Mouse (Mus musculus) lung, postnatal 0 days (tissue): ENCODE data around the gene Kcnj8. TPM values are rescaled to one million over a fixed set of nuclear protein-coding genes. Genes with fewer than 3 reads are reported as not detected.
A peak's percentile ranks its signal among the peaks of the same experiment; 100 is the strongest.

Experiments used
- ATAC-seq: fragments of 200-750 bp; cut with Nextera tagmentation; 2 replicates; pipeline ENCODE4 v1.8.0; 2017; ENCODE audit warnings: moderate library complexity
- DNase-seq: peaks from one replicate; pipeline ENCODE4 v3.0.0-alpha.2; 2016; ENCODE audit warnings: low spot score
- H3K27ac ChIP-seq: fragments of 300-500 bp; sonication (generic); 2 replicates; pipeline ENCODE4 v1.5.1; 2014; ENCODE audit warnings: antibody characterized with exemption, mild to moderate bottlenecking, low read length, mixed read lengths
- H3K27me3 ChIP-seq: fragments of 300-500 bp; sonication (generic); replicated peaks from 2 replicates; pipeline ENCODE4 v1.6.1; 2014; ENCODE audit warnings: low read length, mixed read lengths; ENCODE audit not compliant: insufficient read depth
- H3K36me3 ChIP-seq: fragments of 300-500 bp; sonication (generic); 2 replicates; pipeline ENCODE4 v1.6.1; 2014; ENCODE audit warnings: low read length, mixed read lengths; ENCODE audit not compliant: insufficient read depth
- H3K4me1 ChIP-seq: fragments of 300-500 bp; sonication (generic); 2 replicates; pipeline ENCODE4 v1.6.1; 2014; ENCODE audit warnings: antibody characterized with exemption, low read depth, low read length, mixed read lengths; ENCODE audit not compliant: insufficient read depth
- H3K4me2 ChIP-seq: fragments of 300-500 bp; sonication (generic); replicated peaks from 2 replicates; pipeline ENCODE4 v1.6.1; 2014; ENCODE audit warnings: low read depth, mild to moderate bottlenecking, low read length, moderate library complexity, mixed read lengths
- H3K4me3 ChIP-seq: fragments of 300-500 bp; sonication (generic); 2 replicates; pipeline ENCODE4 v1.5.1; 2014; ENCODE audit warnings: low read depth, low read length
- H3K9ac ChIP-seq: fragments of 300-500 bp; sonication (generic); replicated peaks from 2 replicates; pipeline ENCODE4 v1.6.1; 2014; ENCODE audit warnings: low read depth, mild to moderate bottlenecking
- H3K9me3 ChIP-seq: fragments of 300-500 bp; sonication (generic); 2 replicates; pipeline ENCODE4 v1.6.1; 2016; ENCODE audit warnings: low read length, mixed read lengths
- CTCF ChIP-seq: IDR thresholded peaks from 2 replicates; pipeline ENCODE4 v1.5.1; 2016; ENCODE audit warnings: antibody characterized with exemption, mild to moderate bottlenecking
- EP300 ChIP-seq: IDR thresholded peaks from 2 replicates; pipeline ENCODE4 v1.6.1; 2016; ENCODE audit warnings: antibody characterized with exemption, mild to moderate bottlenecking, control low read depth
- WGBS: fragments of 180-500 bp; shearing (Covaris S2); extraction: QIAGEN DNeasy Blood & Tissue Kit; methylation state at CpG from one replicate; pipeline ENCODE4 v1.1.7; 2014; 5-methylcytosine and 5-hydroxymethylcytosine counted together
- polyA plus RNA-seq: library from polyadenylated mRNA; unstranded; fragments of >200 nt; fragmentation: Nextera tagmentation; extraction: Ambion mirVana; gene quantifications from 2 replicates; pipeline ENCODE4 v1.2.1, GENCODE M21; 2015

The Kcnj8 gene
- polyA plus RNA-seq, 1 experiment from 2014 or later, result 21.5 TPM

DNA sequence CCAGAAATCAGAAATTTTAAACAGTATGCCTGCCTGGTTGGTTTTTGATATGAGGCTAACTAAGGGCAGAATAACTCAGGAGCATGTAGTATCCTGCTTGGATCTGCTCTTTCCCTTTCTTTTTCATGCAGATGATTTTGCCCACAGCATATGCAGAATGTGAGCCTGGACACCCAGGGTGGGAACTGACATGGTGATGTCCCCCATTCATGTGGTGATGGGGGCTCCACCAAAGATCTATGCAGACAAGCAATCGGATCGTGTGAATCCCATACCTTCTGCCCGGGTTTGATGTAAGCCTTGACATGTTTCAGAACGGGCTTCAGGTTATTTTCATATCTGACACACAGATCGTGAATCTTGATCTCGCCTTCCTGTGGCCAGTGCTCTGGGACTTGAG is 31.4 kb upstream of the Kcnj8 start:
- no peak for ATAC-seq

DNA sequence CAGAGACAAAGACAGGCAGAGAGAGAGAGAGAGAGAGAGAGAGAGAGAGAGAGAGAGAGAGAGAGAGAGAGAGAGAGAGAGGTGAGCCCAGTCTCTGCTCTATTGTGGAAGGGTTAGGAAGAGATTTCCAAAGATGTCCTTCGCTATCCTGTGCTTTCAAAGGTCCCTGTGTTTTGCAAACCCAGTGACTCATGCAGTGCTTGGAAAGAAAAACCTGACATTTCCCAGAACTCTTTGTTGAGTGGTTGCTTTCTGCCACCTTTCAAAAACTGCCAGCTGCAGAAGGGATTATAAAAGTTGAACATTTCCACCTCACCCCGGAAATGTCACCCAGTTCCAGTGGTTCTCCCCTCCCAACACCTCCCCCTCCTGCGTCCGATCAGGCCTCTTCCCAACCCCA is 7.4 kb upstream of the Kcnj8 start:
- WGBS, result 68% methylated on average over 4 of the region's 4 CpGs
- no peak overlapping the region for H3K4me2 ChIP-seq
- no peaks in the 10 kb centered on the region for H3K36me3 ChIP-seq
- no peaks in the 10 kb centered on the region for H3K27me3 ChIP-seq
- no peak overlapping the region for H3K27ac ChIP-seq
- H3K9ac ChIP-seq, result no peak overlapping the region
- no peak for TF ChIP-seq CTCF
- no peak for TF ChIP-seq EP300
- H3K4me3 ChIP-seq, result no peak overlapping the region
- H3K4me1 ChIP-seq, result no peaks in the 10 kb centered on the region
- ATAC-seq (no peak), DNase-seq (no peak)
- no peaks in the 10 kb centered on the region for H3K9me3 ChIP-seq

More for the DNA sequence above, 31.4 kb upstream of the Kcnj8 start:
- DNase-seq, result no peak
- Histone ChIP-seq H3K4me3 (no peak overlapping the region), H3K36me3 (no peaks in the 10 kb centered on the region), H3K27ac (no peak overlapping the region), H3K4me1 (no peaks in the 10 kb centered on the region), H3K4me2 (no peak overlapping the region), H3K27me3 (no peaks in the 10 kb centered on the region), H3K9me3 (no peaks in the 10 kb centered on the region), H3K9ac (no peak overlapping the region)
- 70% methylated on average over 6 of the region's 6 CpGs for WGBS
- no peak for TF ChIP-seq CTCF
- no peak for TF ChIP-seq EP300

DNA sequence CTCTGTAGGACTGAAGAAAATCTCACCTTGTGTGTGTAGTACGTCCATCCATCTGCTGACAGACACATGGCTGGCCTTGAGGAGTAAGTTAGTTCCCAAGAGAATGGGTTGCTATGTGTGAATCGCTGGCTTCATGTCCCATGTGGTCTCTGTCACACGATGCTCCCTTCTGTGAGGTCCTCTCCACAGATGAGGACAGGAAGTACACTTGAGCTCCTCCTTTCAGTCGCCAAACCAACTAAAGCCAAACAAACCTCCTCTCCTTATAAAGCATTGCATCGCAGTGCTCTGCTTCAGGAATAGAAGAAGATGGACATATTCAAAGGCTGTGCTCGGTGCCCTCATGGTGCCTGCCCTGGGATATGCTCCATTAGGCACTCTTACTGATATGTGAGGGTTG is 6.4 kb upstream of the Kcnj8 start:
- Histone ChIP-seq H3K36me3 (no peaks in the 10 kb centered on the region), H3K9ac (no peak overlapping the region), H3K9me3 (no peaks in the 10 kb centered on the region), H3K4me1 (no peaks in the 10 kb centered on the region), H3K4me3 (no peak overlapping the region), H3K4me2 (no peak overlapping the region), H3K27ac (no peak overlapping the region), H3K27me3 (no peaks in the 10 kb centered on the region)
- WGBS, result 70% methylated on average over 6 of the region's 6 CpGs
- TF ChIP-seq CTCF, result no peak
- TF ChIP-seq EP300, result no peak
- DNase-seq (no peak), ATAC-seq (no peak)

DNA sequence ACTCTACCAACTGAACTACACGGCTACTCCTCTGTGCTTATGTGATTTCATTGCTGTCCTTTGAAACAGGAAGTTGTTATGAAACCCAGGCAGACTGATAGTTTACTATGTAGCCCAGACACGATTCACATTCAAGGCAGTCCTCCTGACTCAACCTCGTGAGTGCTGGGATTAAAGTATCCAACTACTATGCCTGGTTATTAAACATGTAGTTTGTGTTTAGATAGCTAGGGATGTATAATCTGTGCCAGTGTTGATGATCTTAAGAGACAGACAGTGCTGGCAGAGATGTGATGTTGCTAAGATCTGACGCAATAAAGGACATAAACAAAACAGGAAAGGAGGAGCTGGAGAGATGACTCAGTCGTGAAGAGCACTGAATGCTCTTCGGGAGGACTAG is 1.5 kb upstream of the Kcnj8 start:
- DNase-seq (peak; percentile 75), ATAC-seq (peak; percentile 42)
- 30% methylated on average over 6 of the region's 6 CpGs for WGBS
- Histone ChIP-seq H3K9ac (no peak overlapping the region), H3K4me3 (no peak overlapping the region), H3K27me3 (peaks cover 24% of the 10 kb centered on the region), H3K36me3 (no peaks in the 10 kb centered on the region), H3K9me3 (no peaks in the 10 kb centered on the region), H3K4me1 (peaks cover 3% of the 10 kb centered on the region; the same call in 1 of the 2 replicates), H3K27ac (no peak overlapping the region), H3K4me2 (no peak overlapping the region)
- TF ChIP-seq EP300 (peak; percentile 55; the same call in 1 of the 2 replicates), CTCF (no peak)

DNA sequence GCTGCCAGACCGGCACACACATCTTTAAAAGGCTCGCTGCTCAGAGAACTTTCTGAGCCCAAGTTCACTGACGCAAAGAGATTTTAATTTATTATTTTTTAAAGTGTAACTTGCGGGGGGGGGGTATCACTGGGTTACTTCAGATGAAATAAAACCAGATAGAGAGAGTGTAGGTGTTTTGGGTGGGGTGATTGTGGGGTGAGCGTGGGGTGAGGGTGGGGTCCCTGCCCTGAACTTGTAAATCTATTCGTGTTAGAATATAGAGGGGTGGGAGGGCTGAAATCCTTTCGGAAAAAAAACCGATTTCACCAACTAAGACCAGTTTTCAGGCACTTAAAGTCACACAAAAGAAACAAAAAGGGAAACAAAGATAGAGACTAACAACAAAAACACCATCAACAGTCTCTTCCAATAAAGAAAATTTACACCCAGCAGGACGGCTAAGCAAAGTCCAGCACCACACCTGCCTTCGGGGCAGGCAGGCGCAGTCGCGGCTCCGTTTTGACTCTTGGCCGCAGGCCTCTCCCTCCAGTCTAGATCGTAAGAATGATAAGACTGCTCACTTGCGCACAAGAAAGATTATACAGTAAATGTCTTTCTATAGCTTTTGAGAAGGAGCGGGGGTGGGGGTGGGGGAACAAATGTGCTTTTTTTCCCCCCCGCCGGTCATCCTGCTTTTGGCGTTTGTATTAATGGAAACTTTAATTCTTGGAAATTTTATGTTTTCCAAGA is 381 bp upstream of the Kcnj8 start:
- ATAC-seq (peak; percentile 7; the same call in 1 of the 2 replicates), DNase-seq (peak; percentile 46)
- Histone ChIP-seq H3K4me3 (peak overlapping the region; percentile 40), H3K27ac (peak overlapping the region; percentile 71), H3K4me1 (peaks cover 3% of the 10 kb centered on the region; the same call in 1 of the 2 replicates), H3K4me2 (peak overlapping the region; percentile 74), H3K27me3 (peaks cover 24% of the 10 kb centered on the region), H3K9me3 (no peaks in the 10 kb centered on the region), H3K9ac (0 out of 2 replicates have a peak overlapping the region, but pooled peaks have one; percentile 8), H3K36me3 (no peaks in the 10 kb centered on the region)
- WGBS, result 3% methylated on average over 21 of the region's 21 CpGs
- TF ChIP-seq CTCF (no peak), EP300 (no peak)

DNA sequence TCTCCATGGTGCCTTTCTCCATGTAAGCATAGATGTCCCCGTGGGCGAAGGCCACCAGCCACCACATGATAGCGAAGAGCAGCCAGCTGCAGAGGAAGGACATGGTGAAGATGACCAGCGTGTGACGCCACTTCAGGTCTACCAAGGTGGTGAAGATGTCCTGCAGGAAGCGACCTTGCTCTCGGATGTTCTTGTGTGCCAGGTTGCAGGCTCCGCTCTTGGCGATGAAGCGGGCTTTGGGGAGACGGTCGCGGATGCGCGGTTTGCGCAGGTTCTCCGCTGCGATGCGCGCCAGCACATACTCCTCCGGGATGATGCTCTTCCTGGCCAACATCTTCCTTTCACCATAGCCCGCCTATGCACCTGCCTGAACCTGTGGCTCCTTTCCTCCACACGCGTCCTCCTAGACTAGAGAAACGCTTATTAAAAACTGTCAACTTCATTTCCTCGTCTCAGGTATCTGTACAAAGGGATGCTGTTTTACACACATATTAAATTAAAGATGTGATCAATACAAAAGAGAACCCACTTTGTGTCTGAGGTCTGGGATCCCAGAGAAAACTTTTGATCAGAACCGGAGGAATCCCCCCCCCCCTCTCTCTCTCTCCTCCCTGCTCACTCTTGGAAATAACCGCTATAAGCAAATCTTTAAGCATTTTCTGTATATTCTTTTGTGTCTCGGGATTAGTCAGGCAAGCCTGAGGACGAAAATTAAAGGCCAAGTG is 1.2 kb downstream of the Kcnj8 start:
- no peak overlapping the region for H3K27ac ChIP-seq
- TF ChIP-seq EP300 (no peak), CTCF (no peak)
- H3K4me2 ChIP-seq, result peak overlapping the region; percentile 74
- H3K9me3 ChIP-seq, result no peaks in the 10 kb centered on the region
- peaks cover 24% of the 10 kb centered on the region for H3K27me3 ChIP-seq
- peaks cover 3% of the 10 kb centered on the region; the same call in 1 of the 2 replicates for H3K4me1 ChIP-seq
- peak overlapping the region; percentile 40 for H3K4me3 ChIP-seq
- no peak for DNase-seq
- 13% methylated on average over 30 of the region's 30 CpGs for WGBS
- no peaks in the 10 kb centered on the region for H3K36me3 ChIP-seq
- H3K9ac ChIP-seq, result no peak overlapping the region
- ATAC-seq, result no peak
